Mouse (Mus musculus): ENCODE measurements around the gene Meaf6. TPM values are rescaled to one million over a fixed set of nuclear protein-coding genes. Genes with fewer than 3 reads are reported as not detected.
A peak's percentile ranks its signal among the peaks of the same experiment; 100 is the strongest.

Gene Meaf6
- polyA plus RNA-seq, 1 experiment = 63.2 TPM

- TF ChIP-seq POLR2A (IDR thresholded peaks at IDR 0.05; ENCODE audit: control insufficient read depth, low read depth, low read length) (no peak), CTCF (IDR thresholded peaks at IDR 0.05; ENCODE audit: control insufficient read depth, insufficient read depth, insufficient replicate concordance, low read depth, low read length) (no peak)
- no peak overlapping the region for H3K27ac ChIP-seq (ENCODE audit: control insufficient read depth, insufficient read depth, low read depth, low read length)
- no peaks in the 10 kb centered on the region for H3K36me3 ChIP-seq (ENCODE audit: control insufficient read depth, insufficient read depth, low read length)
- no peak overlapping the region; the same call in 1 of the 2 replicates for H3K4me3 ChIP-seq (ENCODE audit: control insufficient read depth, low read depth, low read length)
- H3K27me3 ChIP-seq (ENCODE audit: control insufficient read depth, insufficient read depth, low read length) = no peaks in the 10 kb centered on the region
- H3K4me1 ChIP-seq (ENCODE audit: control insufficient read depth, insufficient read depth, low read length) = peaks cover 5% of the 10 kb centered on the region
These were observed 59.7 kb downstream of the Meaf6 start for GRCm38 (mm10) chr4:125144627-125145026.

- H3K4me3 ChIP-seq (ENCODE audit: control insufficient read depth, low read depth, low read length) = peak overlapping the region; percentile 74
- peaks cover 5% of the 10 kb centered on the region for H3K4me1 ChIP-seq (ENCODE audit: control insufficient read depth, insufficient read depth, low read length)
- H3K27ac ChIP-seq (ENCODE audit: control insufficient read depth, insufficient read depth, low read depth, low read length) = no peak overlapping the region
- TF ChIP-seq POLR2A (IDR thresholded peaks at IDR 0.05; ENCODE audit: control insufficient read depth, low read depth, low read length) = no peak
- TF ChIP-seq CTCF (IDR thresholded peaks at IDR 0.05; ENCODE audit: control insufficient read depth, insufficient read depth, insufficient replicate concordance, low read depth, low read length) = no peak
- H3K27me3 ChIP-seq (ENCODE audit: control insufficient read depth, insufficient read depth, low read length) = no peaks in the 10 kb centered on the region
- no peaks in the 10 kb centered on the region for H3K36me3 ChIP-seq (ENCODE audit: control insufficient read depth, insufficient read depth, low read length)
These were observed 60.3 kb downstream of the Meaf6 start for GRCm38 (mm10) chr4:125145213-125145612.

GRCm38 (mm10) chr4:125147970-125148369 lies 63.0 kb downstream of the Meaf6 start:
- no peak for TF ChIP-seq CTCF (IDR thresholded peaks at IDR 0.05; ENCODE audit: control insufficient read depth, insufficient read depth, insufficient replicate concordance, low read depth, low read length)
- no peak for TF ChIP-seq POLR2A (IDR thresholded peaks at IDR 0.05; ENCODE audit: control insufficient read depth, low read depth, low read length)
- no peaks in the 10 kb centered on the region for H3K27me3 ChIP-seq (ENCODE audit: control insufficient read depth, insufficient read depth, low read length)
- H3K4me1 ChIP-seq (ENCODE audit: control insufficient read depth, insufficient read depth, low read length) = peaks cover 5% of the 10 kb centered on the region
- H3K27ac ChIP-seq (ENCODE audit: control insufficient read depth, insufficient read depth, low read depth, low read length) = no peak overlapping the region
- H3K4me3 ChIP-seq (ENCODE audit: control insufficient read depth, low read depth, low read length) = peak overlapping the region; percentile 82
- H3K36me3 ChIP-seq (ENCODE audit: control insufficient read depth, insufficient read depth, low read length) = no peaks in the 10 kb centered on the region

- H3K27me3 ChIP-seq (ENCODE audit: control insufficient read depth, insufficient read depth, low read length) = no peaks in the 10 kb centered on the region
- no peaks in the 10 kb centered on the region for H3K36me3 ChIP-seq (ENCODE audit: control insufficient read depth, insufficient read depth, low read length)
- H3K4me3 ChIP-seq (ENCODE audit: control insufficient read depth, low read depth, low read length) = peak overlapping the region; percentile 71
- peaks cover 5% of the 10 kb centered on the region for H3K4me1 ChIP-seq (ENCODE audit: control insufficient read depth, insufficient read depth, low read length)
- TF ChIP-seq POLR2A (IDR thresholded peaks at IDR 0.05; ENCODE audit: control insufficient read depth, low read depth, low read length) (no peak), CTCF (IDR thresholded peaks at IDR 0.05; ENCODE audit: control insufficient read depth, insufficient read depth, insufficient replicate concordance, low read depth, low read length) (no peak)
- H3K27ac ChIP-seq (ENCODE audit: control insufficient read depth, insufficient read depth, low read depth, low read length) = no peak overlapping the region
These were observed 64.5 kb downstream of the Meaf6 start for GRCm38 (mm10) chr4:125149460-125149859.

GRCm38 (mm10) chr4:125152469-125152868 lies 67.5 kb downstream of the Meaf6 start:
- TF ChIP-seq POLR2A (IDR thresholded peaks at IDR 0.05; ENCODE audit: control insufficient read depth, low read depth, low read length) = no peak
- no peak for TF ChIP-seq CTCF (IDR thresholded peaks at IDR 0.05; ENCODE audit: control insufficient read depth, insufficient read depth, insufficient replicate concordance, low read depth, low read length)
- Histone ChIP-seq H3K4me3 (ENCODE audit: control insufficient read depth, low read depth, low read length) (peak overlapping the region; percentile 69), H3K4me1 (ENCODE audit: control insufficient read depth, insufficient read depth, low read length) (no peaks in the 10 kb centered on the region), H3K36me3 (ENCODE audit: control insufficient read depth, insufficient read depth, low read length) (no peaks in the 10 kb centered on the region), H3K27me3 (ENCODE audit: control insufficient read depth, insufficient read depth, low read length) (no peaks in the 10 kb centered on the region), H3K27ac (ENCODE audit: control insufficient read depth, insufficient read depth, low read depth, low read length) (no peak overlapping the region)

- Histone ChIP-seq H3K4me3 (ENCODE audit: control insufficient read depth, low read depth, low read length) (peak overlapping the region; percentile 13; the same call in 1 of the 2 replicates), H3K27me3 (ENCODE audit: control insufficient read depth, insufficient read depth, low read length) (no peaks in the 10 kb centered on the region), H3K4me1 (ENCODE audit: control insufficient read depth, insufficient read depth, low read length) (peaks cover under 1% of the 10 kb centered on the region), H3K36me3 (ENCODE audit: control insufficient read depth, insufficient read depth, low read length) (no peaks in the 10 kb centered on the region), H3K27ac (ENCODE audit: control insufficient read depth, insufficient read depth, low read depth, low read length) (no peak overlapping the region)
- TF ChIP-seq POLR2A (IDR thresholded peaks at IDR 0.05; ENCODE audit: control insufficient read depth, low read depth, low read length) (no peak), CTCF (IDR thresholded peaks at IDR 0.05; ENCODE audit: control insufficient read depth, insufficient read depth, insufficient replicate concordance, low read depth, low read length) (no peak)
These were observed 68.8 kb downstream of the Meaf6 start for GRCm38 (mm10) chr4:125153659-125154241.

GRCm38 (mm10) chr4:125155646-125156045 lies 70.7 kb downstream of the Meaf6 start:
- TF ChIP-seq CTCF (IDR thresholded peaks at IDR 0.05; ENCODE audit: control insufficient read depth, insufficient read depth, insufficient replicate concordance, low read depth, low read length) (no peak), POLR2A (IDR thresholded peaks at IDR 0.05; ENCODE audit: control insufficient read depth, low read depth, low read length) (no peak)
- no peaks in the 10 kb centered on the region for H3K36me3 ChIP-seq (ENCODE audit: control insufficient read depth, insufficient read depth, low read length)
- H3K4me3 ChIP-seq (ENCODE audit: control insufficient read depth, low read depth, low read length) = no peak overlapping the region
- no peak overlapping the region for H3K27ac ChIP-seq (ENCODE audit: control insufficient read depth, insufficient read depth, low read depth, low read length)
- peaks cover 5% of the 10 kb centered on the region for H3K4me1 ChIP-seq (ENCODE audit: control insufficient read depth, insufficient read depth, low read length)
- H3K27me3 ChIP-seq (ENCODE audit: control insufficient read depth, insufficient read depth, low read length) = no peaks in the 10 kb centered on the region

Measured in testis, adult 2 months (tissue).